Mouse (Mus musculus) embryonic facial prominence, embryonic 14.5 days (tissue): ENCODE measurements around the gene Fbxo27. TPM values are rescaled to one million over a fixed set of nuclear protein-coding genes. Genes with fewer than 3 reads are reported as not detected.

Source experiments
- ATAC-seq: fragments of 200-750 bp; cut with Nextera tagmentation; 2 replicates; pipeline ENCODE4 v1.8.0; 2017; ENCODE audit warnings: low read depth, moderate number of reproducible peaks, moderate TSS enrichment
- DNase-seq: peaks from one replicate; pipeline ENCODE4 v3.0.0-alpha.2; 2015; ENCODE audit warnings: low spot score
- H3K27ac ChIP-seq: fragments of 300-500 bp; sonication (generic); replicated peaks from 2 replicates; pipeline ENCODE4 v1.5.1; 2014; ENCODE audit warnings: low read depth, mild to moderate bottlenecking, low read length, moderate library complexity
- H3K27me3 ChIP-seq: fragments of 300-500 bp; sonication (generic); replicated peaks from 2 replicates; pipeline ENCODE4 v1.6.1; 2014; ENCODE audit warnings: low read length; ENCODE audit not compliant: control insufficient read depth, insufficient read depth
- H3K36me3 ChIP-seq: fragments of 300-500 bp; sonication (generic); 2 replicates; pipeline ENCODE4 v1.6.1; 2014; ENCODE audit warnings: low read length, mixed read lengths; ENCODE audit not compliant: control insufficient read depth, insufficient read depth
- H3K4me1 ChIP-seq: fragments of 300-500 bp; sonication (generic); 2 replicates; pipeline ENCODE4 v1.6.1; 2014; ENCODE audit warnings: antibody characterized with exemption, low read length; ENCODE audit not compliant: control insufficient read depth, insufficient read depth
- H3K4me2 ChIP-seq: fragments of 300-500 bp; sonication (generic); 2 replicates; pipeline ENCODE4 v1.6.1; 2014; ENCODE audit warnings: low read depth, mild to moderate bottlenecking, low read length, moderate library complexity, mixed read lengths
- H3K4me3 ChIP-seq: fragments of 300-500 bp; sonication (generic); 2 replicates; pipeline ENCODE4 v1.5.1; 2014; ENCODE audit warnings: low read depth, mild to moderate bottlenecking, low read length
- H3K9ac ChIP-seq: fragments of 300-500 bp; sonication (generic); 2 replicates; pipeline ENCODE4 v1.6.1; 2014; ENCODE audit warnings: low read depth, mild to moderate bottlenecking, low read length, moderate library complexity, mixed read lengths
- H3K9me3 ChIP-seq: fragments of 300-500 bp; sonication (generic); 2 replicates; pipeline ENCODE4 v1.6.1; 2016; ENCODE audit warnings: low read length; ENCODE audit not compliant: control insufficient read depth
- WGBS: fragments of 180-500 bp; shearing (Covaris S2); extraction: QIAGEN DNeasy Blood & Tissue Kit; methylation state at CpG from one replicate; pipeline ENCODE4 v1.1.7; 2014; 5-methylcytosine and 5-hydroxymethylcytosine counted together
- polyA plus RNA-seq: library from polyadenylated mRNA; unstranded; fragments of >200 nt; fragmentation: Nextera tagmentation; extraction: Ambion mirVana; gene quantifications from 2 replicates; pipeline ENCODE4 v1.2.1, GENCODE M21; 2014

Fbxo27 gene
- polyA plus RNA-seq, 1 experiment from 2014 or later: 7.1 TPM

DNA sequence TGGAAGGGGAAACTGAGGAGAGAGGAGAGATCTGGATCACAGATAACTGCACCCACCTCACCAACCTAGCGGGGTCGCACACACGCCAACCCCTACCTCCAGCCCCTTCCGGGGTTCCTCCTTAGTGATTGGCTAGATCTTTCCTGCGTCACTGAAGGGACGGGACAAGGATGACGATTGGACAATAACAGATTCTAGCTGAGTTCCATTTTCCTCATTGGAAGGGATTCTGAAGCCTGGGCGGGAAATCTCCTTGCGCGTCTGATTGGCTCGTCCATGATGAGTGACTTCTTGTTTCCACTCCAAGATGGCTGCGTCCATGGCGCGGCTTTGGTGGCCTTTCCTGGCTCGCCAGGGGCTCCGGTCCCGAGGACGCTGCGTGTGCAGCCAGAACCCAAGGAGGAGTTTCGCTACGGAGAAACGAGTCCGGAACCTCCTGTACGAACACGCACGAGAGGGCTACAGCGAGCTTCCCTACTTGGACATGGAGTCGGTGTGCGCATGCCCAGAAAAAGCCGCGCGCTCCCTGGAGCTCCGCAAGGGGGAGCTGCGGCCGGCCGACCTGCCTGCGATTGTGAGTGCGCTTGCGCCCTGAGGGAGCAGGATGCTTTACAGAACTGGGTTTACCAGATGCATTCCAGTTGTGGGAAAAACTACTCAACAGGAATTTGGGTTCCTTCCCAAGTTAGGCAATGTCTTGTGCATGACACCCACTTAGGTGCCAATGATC is 49.2 kb downstream of the Fbxo27 start, which contains the start of the genes Mrps12 and Sars2:
Mrps12 (minus strand) TSS at position 112 of the 730 bp plus-strand sequence.
Sars2 (plus strand) TSS at position 284 of the 730 bp plus-strand sequence.
- peak within 1 kb of the TSS; percentile 78 for H3K27ac ChIP-seq
- no peaks in the 10 kb centered on the region for H3K27me3 ChIP-seq
- peaks cover 33% of the 10 kb centered on the region for H3K36me3 ChIP-seq
- 0% methylated on average over 39 of the region's 39 CpGs for WGBS
- DNase-seq (peak; percentile 99), ATAC-seq (peak; percentile 99)
- H3K4me2 ChIP-seq: peak within 1 kb of the TSS; percentile 90
- H3K4me1 ChIP-seq: 0 out of 2 replicates have a peak, but pooled peaks cover 4% of the 10 kb centered on the region
- H3K4me3 ChIP-seq: peak within 1 kb of the TSS; percentile 59
- peak within 1 kb of the TSS; percentile 81 for H3K9ac ChIP-seq
- H3K9me3 ChIP-seq: no peaks in the 10 kb centered on the region

Other genes with a start within 250 kb of the Fbxo27 start
- 4.0 and 6.7 TPM in 2 replicates for gene Lrfn1, start 240.9 kb upstream of the Fbxo27 start, polyA plus RNA-seq
- not detected in 2 replicates for gene Ifnl2, start 182.4 kb upstream of the Fbxo27 start, polyA plus RNA-seq
- not detected in 2 replicates for gene Ifnl3, start 170.0 kb upstream of the Fbxo27 start, polyA plus RNA-seq
- not detected in 2 replicates for gene Sycn, start 152.0 kb upstream of the Fbxo27 start, polyA plus RNA-seq
- gene Nccrp1, start 145.6 kb upstream of the Fbxo27 start, polyA plus RNA-seq: 0.17 and 0.43 TPM in 2 replicates
- gene Samd4b, start 94.7 kb upstream of the Fbxo27 start, polyA plus RNA-seq: 31.5 and 33.8 TPM in 2 replicates
- gene Pak4, start 94.7 kb upstream of the Fbxo27 start, polyA plus RNA-seq: 20.7 and 23.5 TPM in 2 replicates
- 0.10 and 0.40 TPM in 2 replicates for gene Acp7, start 61.5 kb upstream of the Fbxo27 start, polyA plus RNA-seq
- 27.8 and 29.0 TPM in 2 replicates for gene Fbxo17, start 24.0 kb downstream of the Fbxo27 start, polyA plus RNA-seq
- gene Mrps12, start 49.0 kb downstream of the Fbxo27 start, polyA plus RNA-seq: 119 and 120 TPM in 2 replicates
- gene Sars2, start 49.1 kb downstream of the Fbxo27 start, polyA plus RNA-seq: 20.5 and 22.9 TPM in 2 replicates
- gene Ccer2, start 63.3 kb downstream of the Fbxo27 start, polyA plus RNA-seq: 3.8 and 12.7 TPM in 2 replicates
- 76.8 and 79.3 TPM in 2 replicates for gene Sirt2, start 73.9 kb downstream of the Fbxo27 start, polyA plus RNA-seq
- gene Nfkbib, start 74.7 kb downstream of the Fbxo27 start, polyA plus RNA-seq: 40.9 and 41.5 TPM in 2 replicates
- 2.7 and 3.0 TPM in 2 replicates for gene Rinl, start 96.1 kb downstream of the Fbxo27 start, polyA plus RNA-seq
- 180 and 182 TPM in 2 replicates for gene Hnrnpl, start 115.7 kb downstream of the Fbxo27 start, polyA plus RNA-seq
- 183 and 202 TPM in 2 replicates for gene Ech1, start 132.4 kb downstream of the Fbxo27 start, polyA plus RNA-seq
- gene Lgals4, start 141.0 kb downstream of the Fbxo27 start, polyA plus RNA-seq: 3.4 and 4.1 TPM in 2 replicates
- 27.3 and 53.0 TPM in 2 replicates for gene Lgals7, start 171.0 kb downstream of the Fbxo27 start, polyA plus RNA-seq
- gene Capn12, start 188.6 kb downstream of the Fbxo27 start, polyA plus RNA-seq: 0.58 and 0.72 TPM in 2 replicates